Mouse (Mus musculus) lung, postnatal 0 days (tissue): ENCODE results near the gene Fstl3.
A peak's percentile ranks its signal among the peaks of the same experiment; 100 is the strongest.

Experiments
- CTCF ChIP-seq: IDR thresholded peaks from 2 replicates; pipeline ENCODE4 v1.5.1; 2016; ENCODE audit warnings: antibody characterized with exemption, mild to moderate bottlenecking
- EP300 ChIP-seq: IDR thresholded peaks from 2 replicates; pipeline ENCODE4 v1.6.1; 2016; ENCODE audit warnings: antibody characterized with exemption, mild to moderate bottlenecking, control low read depth

DNA sequence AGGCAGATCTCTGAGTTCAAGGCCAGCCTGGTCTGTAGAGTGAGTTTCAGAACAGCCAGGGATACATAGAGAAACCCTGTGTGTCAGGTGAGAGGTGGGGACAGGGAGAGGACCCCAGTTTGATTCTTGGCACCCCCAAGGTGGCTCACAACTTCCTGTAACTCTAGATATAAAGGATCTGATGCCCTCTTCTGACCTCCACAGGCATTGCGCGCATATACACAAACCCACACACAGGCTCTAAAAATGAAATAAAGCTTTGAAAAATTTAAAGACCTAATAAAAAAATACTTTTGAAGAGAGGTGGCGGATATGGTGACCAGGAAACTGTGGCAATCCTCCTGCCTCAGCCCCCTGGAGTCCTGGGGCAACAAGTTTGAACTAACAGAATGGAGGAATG is 18.8 kb downstream of the Fstl3 start:
- no peak for TF ChIP-seq EP300
- peak; percentile 10; the same call in 1 of the 2 replicates for TF ChIP-seq CTCF
